Mouse (Mus musculus) liver, embryonic 14.5 days (tissue): ENCODE results near the gene Ugt1a6b.

Experiments used
- CTCF ChIP-seq: IDR thresholded peaks from 2 replicates; pipeline ENCODE4 v1.5.1; 2016; ENCODE audit warnings: antibody characterized with exemption, low read depth, control low read depth
- EP300 ChIP-seq: IDR thresholded peaks from 2 replicates; pipeline ENCODE4 v1.6.1; 2016; ENCODE audit warnings: antibody characterized with exemption, low read depth

DNA sequence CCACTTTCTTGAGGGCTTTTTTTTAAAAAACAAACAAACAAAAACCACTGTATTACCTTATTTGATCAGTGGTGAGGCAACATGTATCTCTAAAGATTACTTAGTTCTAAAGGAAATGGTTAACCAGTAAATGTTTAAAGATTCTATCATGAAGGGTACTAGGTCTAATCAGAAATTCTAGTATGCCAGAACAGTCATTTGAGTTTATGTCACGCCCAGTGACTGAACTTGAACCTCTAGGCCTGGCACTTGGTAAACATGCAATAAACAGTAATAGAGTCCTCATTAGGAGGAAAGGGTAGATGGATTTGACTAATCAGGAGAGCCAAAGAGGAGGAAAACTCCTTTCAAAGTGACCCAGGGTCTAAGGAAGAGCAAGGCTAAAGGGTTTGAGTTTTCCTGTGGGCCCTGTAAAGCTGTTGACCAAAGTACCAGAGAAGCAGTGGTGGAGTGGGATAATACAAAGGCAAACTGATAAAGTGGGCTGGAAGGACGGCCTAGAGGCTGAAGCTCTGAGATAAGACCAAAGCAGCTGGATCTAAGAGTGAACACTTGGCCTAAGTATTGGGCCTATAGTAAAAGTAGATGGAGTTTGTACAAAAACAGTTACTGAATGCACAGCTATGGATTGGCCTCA is 103.9 kb downstream of the Ugt1a6b start:
- TF ChIP-seq CTCF: no peak
- peak; percentile 96 for TF ChIP-seq EP300
